Mouse (Mus musculus) adrenal gland, adult (tissue): ENCODE measurements at regions not wholly inside any gene's neighbourhood (a gene's known extent, or its start where the extent isn't known, plus 50 kb on each side); places are given as distances from the start of the nearest gene placed in this dataset.

Source experiments
- DNase-seq, 2 experiments: peaks; one replicate each; pipeline ENCODE4 v3.0.0; 2022 to 2023; ENCODE audit warnings: low spot score in 1 of 2; ENCODE audit not compliant: inconsistent age in 2 of 2

DNA sequence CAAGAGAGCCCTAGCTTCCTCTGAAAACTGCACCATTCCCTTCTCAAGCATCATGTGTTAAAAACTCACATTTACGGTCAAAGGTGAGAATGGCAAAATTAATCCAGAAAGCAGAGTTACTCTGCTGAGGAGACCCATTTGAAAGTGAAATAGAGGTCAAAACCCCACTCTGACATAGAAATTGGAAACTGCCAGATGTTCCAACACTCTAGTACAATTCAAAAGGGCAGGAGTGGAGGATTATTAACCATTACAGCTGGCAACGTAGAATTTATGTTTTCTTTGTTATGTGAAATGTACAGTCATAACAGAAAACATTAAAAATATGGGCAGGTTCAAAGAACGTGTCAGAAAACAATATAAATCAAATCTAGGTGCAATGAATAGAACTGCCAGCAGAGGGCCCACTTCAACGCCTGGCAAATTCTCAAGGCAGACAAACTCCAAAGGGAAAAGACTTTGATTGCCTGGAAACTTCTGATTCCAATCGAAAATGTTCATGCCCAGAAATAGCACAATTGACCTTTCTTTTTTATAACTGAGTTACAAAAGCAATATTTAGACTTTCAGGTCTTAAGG lies 54.2 kb upstream of the Rfpl4b start:
- peak; percentile 27 to 89 for DNase-seq

- no peak for DNase-seq
Observed at GRCm38 (mm10) chr10:38879271-38879670, 57.7 kb upstream of the Rfpl4b start.

GRCm38 (mm10) chr10:38880642-38881187 lies 59.1 kb upstream of the Rfpl4b start:
- DNase-seq: peak in 1 of 2 experiments; percentile 33

GRCm38 (mm10) chr10:38882154-38882553 lies 60.6 kb upstream of the Rfpl4b start:
- DNase-seq: peak; percentile 32 to 87

DNA sequence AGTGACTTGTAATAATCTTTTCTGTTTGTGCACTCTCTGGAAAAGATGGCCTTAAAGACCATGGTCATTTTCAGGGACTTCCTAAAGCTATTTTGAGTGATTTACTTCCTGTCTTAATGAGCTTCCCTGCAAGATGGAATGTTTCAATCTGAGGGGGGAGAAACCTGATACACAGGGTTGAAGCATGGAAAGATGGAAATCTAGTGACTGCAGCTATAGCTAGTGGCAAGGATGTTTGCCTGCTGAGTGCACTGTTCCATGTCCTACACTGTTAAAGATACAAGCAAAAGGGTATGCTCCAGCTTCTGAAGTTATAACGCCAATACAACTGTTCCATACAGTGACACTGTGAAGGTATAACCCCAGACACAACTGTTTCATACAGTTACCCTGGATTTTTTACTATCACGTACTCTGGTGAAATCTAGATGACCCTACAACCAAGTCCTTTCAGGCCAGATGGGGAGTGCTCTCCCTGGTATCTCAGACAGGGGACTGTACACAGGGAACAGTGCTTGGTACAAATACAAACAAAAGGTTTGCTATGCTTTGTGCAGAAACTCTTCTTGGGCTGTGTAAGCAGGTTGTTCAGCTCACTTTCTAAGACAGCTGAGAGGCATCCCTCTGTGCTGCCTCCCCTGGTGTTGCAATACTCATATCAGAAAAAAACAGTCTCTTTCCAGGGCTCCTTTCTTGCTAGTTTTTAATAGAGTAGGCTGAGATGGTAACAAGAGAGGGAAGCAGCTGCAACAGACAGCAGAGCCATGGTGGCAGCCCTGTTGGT lies 62.4 kb upstream of the Rfpl4b start:
- DNase-seq: peak in 1 of 2 experiments; percentile 58

- DNase-seq: no peak
Observed at GRCm38 (mm10) chr10:38884641-38885040, 63.1 kb upstream of the Rfpl4b start.

DNA sequence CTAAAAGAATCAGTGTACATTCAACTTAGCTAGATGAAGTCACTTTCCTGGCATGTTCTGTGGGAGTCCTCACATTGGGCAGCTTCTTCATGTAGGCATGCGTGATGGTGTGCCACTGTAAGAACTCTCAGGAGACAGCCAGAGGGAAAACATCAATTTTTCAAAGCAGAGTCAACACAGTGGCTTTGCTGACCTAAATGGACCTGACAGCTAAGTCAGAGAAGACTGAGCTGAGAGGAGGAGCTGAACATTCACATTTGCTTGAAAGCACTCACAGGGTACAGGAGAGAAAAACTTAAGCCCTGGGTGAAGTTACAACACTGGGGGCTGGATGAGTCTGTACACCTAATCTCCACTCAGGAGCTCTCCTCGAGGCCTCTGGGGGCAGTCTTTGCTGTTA lies 64.9 kb upstream of the Rfpl4b start:
- peak in 1 of 2 experiments; percentile 41 for DNase-seq

DNA sequence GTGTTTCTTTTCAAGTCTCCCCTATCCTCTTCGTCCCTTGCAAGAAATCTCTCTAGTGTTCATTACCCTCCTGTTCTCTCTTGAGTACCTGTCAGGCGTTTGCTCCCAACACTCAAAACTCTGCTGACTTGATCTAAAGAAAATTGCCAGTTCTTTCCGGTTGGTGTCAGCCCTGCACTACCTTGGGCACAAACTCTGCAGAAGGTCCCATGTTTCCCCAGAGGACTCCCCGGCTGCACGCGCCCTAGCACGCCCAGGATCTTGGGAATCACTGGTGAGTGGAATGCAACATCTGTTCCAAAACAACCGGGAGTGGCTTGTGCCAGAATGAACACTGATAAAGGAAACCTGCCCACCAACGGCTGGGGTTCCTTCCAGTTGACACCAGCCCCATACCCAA lies 66.3 kb upstream of the Rfpl4b start:
- peak in 1 of 2 experiments; percentile 37 for DNase-seq

DNA sequence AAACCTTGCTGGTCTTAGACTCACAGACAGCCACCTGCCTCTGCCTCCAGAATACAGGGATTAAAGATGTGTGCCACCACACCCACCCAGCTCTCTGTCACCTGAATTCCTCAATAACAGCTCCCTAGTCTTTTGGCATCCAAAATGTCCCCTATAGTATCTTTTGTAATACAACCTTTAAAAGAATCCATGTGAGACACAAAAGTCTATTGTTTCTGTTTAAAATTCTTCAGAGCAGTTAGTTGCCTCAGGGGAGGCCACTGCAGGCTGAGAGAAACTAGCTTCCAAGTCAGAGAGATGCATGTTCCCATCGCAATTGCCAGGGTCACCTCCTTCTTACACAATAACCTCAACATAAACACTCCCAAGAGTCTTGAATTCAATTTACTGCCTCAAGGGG lies 70.6 kb upstream of the Lama4 start:
- peak in 1 of 2 experiments; percentile 31 for DNase-seq

DNA sequence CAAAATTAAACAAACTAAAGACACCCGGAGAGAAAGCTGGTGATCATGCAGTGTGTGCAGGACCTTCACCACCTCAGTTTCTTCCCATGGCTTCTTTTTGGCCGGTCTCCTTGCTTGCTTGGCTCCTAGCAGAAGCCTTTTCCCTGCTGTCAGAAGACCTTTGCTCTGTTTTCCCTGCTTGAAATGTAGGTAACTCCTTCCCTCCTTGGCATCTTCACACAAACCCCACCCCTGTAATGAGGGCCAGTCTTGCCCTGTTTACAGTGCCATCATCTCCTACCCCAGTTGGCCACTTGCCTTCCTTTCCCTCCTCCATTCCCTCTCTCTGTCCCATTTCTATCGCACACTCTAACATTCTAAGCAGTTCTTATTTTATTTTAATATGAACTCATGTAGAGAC lies 69.7 kb upstream of the Lama4 start:
- peak in 1 of 2 experiments; percentile 57 for DNase-seq

DNA sequence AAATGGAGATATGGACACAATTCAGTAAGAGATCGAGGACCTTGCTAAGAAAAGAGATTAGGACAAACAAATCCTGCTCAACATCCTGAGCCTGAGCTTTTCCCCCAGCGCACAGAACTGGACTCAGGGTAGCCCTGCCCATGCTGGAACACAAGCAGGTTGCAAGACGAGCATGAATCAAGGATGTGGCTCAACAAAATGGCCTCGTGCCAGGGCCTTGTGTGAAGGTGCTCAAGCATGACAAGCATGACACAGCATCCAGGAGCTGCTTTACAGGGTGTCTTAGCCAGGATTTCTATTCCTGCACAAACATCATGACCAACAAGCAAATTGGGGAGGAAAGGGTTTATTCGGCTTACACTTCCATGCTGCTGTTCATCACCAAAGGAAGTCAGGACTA lies 67.7 kb upstream of the Lama4 start:
- peak in 1 of 2 experiments; percentile 91 for DNase-seq

GRCm38 (mm10) chr10:38906121-38906520 lies 59.2 kb upstream of the Lama4 start:
- DNase-seq: no peak

DNA sequence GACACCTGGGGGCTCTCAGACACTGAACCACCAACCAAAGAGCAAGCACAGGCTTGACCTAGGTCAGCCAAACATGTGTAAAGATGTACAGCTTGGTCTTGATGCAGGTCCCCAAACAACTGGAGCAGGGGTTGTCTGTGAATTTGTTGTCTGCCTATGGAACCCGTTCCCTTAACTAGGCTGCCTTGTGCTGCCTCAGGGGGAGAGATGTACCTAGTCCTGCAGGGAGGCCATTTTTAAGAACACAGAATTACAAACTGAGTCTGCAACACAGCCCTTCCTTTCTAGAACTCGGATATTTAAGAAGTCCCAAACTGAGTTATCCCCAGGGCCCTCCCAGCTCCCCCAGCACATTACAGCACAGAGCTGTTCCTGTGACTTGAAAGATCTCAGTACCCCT lies 57.5 kb upstream of the Lama4 start:
- no peak for DNase-seq

DNA sequence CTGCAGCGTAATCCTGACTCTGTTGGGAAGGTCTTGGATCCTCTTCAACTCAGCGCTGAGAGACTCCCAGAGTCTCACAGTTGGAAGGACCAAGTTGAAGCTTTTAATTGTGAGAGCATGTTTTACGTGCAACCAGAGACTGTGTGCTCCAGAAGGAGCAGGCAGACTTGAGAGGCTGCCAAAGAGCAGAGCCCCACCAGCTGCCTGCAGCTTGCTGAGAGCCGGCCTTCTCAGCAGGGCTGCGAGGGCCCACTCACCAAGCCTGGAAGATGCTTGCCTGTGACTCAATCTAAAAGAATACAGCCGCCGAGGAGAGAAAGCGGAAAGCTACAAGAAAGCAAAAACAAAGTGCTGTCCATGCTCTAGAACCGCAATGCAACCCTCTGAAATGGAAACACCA lies 57.0 kb upstream of the Lama4 start:
- peak in 1 of 2 experiments; percentile 16 for DNase-seq

- DNase-seq: no peak
Observed at GRCm38 (mm10) chr10:38909152-38909732, 56.1 kb upstream of the Lama4 start.

- no peak for DNase-seq
Observed at GRCm38 (mm10) chr10:38909843-38910242, 55.5 kb upstream of the Lama4 start.

GRCm38 (mm10) chr10:38913013-38913412 lies 52.3 kb upstream of the Lama4 start:
- no peak for DNase-seq
